Mouse (Mus musculus): ENCODE measurements at regions not wholly inside any gene's neighbourhood (a gene's known extent, or its start where the extent isn't known, plus 50 kb on each side); places are given as distances from the start of the nearest gene placed in this dataset.

DNA sequence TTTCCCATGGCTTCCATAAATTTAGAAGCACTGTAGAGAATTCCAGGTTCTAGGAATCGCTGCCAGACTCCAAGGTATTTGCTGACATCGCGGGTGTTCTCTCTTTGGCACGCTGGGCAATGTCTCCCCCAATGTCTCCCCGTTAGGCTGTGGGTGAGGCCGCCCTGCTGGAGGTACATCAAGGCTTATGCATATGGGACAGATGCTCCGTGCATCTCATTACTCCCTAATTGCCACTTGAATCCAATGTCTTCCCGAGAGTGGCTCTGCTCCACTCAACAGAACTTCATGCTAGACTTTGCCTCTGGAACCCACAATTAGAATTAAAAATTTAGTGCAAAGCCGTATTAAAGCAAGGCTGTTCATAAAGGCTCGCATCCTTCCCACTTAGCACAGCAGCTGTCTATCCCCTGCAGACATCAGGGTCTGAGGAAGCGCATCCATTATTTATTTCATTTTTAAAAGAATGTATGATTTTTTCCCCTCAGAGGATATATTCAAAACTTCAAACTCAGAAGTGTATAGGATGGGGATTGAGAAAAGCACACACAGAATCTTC, 120.9 kb downstream of the Cd55b start:
- no peak for TF ChIP-seq POLR2A (IDR thresholded peaks at IDR 0.05; ENCODE audit: extremely low read depth, insufficient read depth, low read length)
- TF ChIP-seq CTCF (IDR thresholded peaks at IDR 0.05; ENCODE audit: extremely low read depth, insufficient read depth, low read length): no peak

All from cortical plate, adult 2 months (tissue).